Mouse (Mus musculus): ENCODE measurements around the gene 1700102P08Rik.

Gene 1700102P08Rik

GRCm38 (mm10) chr9:108403081-108403480 lies 10.5 kb downstream of the 1700102P08Rik start:
- in situ Hi-C loops (cut with MboI; ENCODE audit: low pct_unique_long_range_greater_than_20kb in 1 of 2, low sequenced_read_pairs in 2 of 2, unreplicated experiment in 1 of 2), result no loop called here

GRCm38 (mm10) chr9:108404451-108404850 lies 11.8 kb downstream of the 1700102P08Rik start:
- in situ Hi-C loops (cut with MboI; ENCODE audit: low pct_unique_long_range_greater_than_20kb in 1 of 2, low sequenced_read_pairs in 2 of 2, unreplicated experiment in 1 of 2), result no loop called here

DNA sequence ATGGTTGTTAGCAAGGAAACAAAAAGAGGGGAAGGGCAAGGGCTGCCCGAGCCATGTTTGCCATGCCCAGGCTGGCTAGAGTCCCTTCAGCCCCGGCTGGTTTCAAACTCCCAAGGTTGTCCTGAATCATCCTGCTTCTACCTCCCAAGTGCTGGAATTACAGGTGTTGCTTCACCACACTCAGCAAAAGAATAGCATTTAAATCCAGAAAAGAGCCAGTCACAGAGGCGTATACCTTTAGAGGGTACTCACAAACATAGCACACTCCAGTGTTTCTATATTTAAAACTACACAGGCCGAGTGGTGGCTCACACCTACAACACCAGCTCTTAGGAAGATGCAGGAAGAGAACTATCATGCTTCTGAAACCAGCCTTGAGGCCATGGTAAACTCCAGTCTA lies 16.9 kb downstream of the 1700102P08Rik start:
- in situ Hi-C loops (cut with MboI; ENCODE audit: low pct_unique_long_range_greater_than_20kb in 1 of 2, low sequenced_read_pairs in 2 of 2, unreplicated experiment in 1 of 2), result no loop called here

DNA sequence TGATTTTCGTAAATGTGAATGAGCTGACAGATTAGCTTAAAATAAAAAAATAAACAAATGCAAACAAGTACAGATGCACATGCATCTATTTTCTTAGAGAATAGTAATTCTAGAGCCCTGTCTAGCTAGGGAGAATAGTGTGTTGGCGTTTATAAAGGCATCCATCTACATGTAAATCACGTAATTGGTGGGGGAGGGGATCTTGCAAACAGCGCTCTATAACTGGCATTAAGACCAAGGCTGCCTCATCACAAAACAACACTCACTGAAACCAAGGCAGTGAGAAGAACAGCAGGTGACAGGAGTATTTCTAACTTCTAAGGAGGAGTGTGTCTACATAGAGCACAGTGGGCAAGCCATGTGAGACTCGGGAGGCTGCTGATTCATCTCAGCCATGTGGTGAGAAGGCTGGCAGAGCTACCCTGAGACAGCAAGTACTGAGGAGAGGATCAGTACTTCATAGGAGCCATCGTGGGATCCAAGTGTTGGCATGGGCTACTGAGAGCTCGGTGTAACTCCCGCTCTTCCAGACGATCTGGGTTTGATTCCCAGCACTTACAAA lies 18.9 kb downstream of the 1700102P08Rik start:
- in situ Hi-C loops (cut with MboI; ENCODE audit: low pct_unique_long_range_greater_than_20kb in 1 of 2, low sequenced_read_pairs in 2 of 2, unreplicated experiment in 1 of 2), result no loop called here

- in situ Hi-C loops (cut with MboI; ENCODE audit: low pct_unique_long_range_greater_than_20kb in 1 of 2, low sequenced_read_pairs in 2 of 2, unreplicated experiment in 1 of 2), result no loop called here
Measured at GRCm38 (mm10) chr9:108412221-108412620, 19.6 kb downstream of the 1700102P08Rik start.

DNA sequence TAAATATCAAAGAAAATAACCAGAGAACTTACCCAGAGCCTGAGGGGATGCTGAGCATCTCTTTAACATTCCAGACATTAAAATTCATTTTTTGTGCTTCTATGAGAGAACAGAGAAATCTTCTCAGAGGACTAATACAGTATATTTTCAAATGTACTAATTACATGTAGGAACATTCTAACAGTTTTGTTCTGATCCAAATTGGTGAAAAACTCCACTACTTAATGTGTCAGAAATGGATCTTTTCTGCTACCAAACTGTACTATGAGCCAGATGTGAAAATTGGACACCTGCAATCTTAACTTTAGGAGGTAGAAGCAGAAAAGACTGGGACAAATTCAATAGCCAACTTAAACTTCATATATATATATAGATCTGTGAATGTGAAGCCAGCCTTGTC lies 35.8 kb downstream of the 1700102P08Rik start, which contains the start of gene Ccdc36:
TSS of gene Ccdc36 (minus strand) at position 101 of the 400 bp plus-strand sequence.
- in situ Hi-C loops (cut with MboI; ENCODE audit: low pct_unique_long_range_greater_than_20kb in 1 of 2, low sequenced_read_pairs in 2 of 2, unreplicated experiment in 1 of 2), result no loop called here

DNA sequence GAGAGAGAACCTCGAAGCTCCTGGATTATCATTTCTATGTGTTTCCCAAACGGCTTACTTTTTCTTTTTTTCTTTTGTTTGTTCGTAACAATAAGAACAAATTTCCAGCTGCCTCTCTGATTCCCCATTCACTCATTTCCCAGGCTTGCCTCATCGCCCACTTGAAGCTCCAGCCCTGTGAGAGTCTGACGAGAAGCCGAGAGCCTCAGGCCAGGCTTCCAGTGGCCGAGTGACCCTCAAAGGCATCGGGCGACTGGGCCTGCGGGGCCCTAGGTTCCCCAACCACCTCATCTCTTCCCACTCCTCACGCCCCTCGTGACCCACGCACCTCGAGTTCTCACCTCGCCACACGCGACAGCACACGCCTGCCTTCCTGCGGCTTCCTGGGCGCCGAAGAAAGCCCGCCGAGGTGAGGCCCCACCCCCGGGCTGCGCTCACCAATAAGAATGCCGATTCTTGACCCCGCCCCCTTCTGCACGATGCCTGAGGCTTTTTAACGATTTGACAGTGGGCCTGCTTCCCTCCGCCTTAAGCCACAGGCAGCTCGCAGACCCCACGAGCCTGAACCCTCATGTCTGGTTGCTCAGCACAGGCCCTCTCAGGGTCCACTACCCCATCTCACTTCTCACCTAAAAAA lies 38.9 kb downstream of the 1700102P08Rik start:
- in situ Hi-C loops (cut with MboI; ENCODE audit: low pct_unique_long_range_greater_than_20kb in 1 of 2, low sequenced_read_pairs in 2 of 2, unreplicated experiment in 1 of 2), result no loop called here

- in situ Hi-C loops (cut with MboI; ENCODE audit: low pct_unique_long_range_greater_than_20kb in 1 of 2, low sequenced_read_pairs in 2 of 2, unreplicated experiment in 1 of 2), result no loop called here
Measured at GRCm38 (mm10) chr9:108436182-108436581, 43.6 kb downstream of the 1700102P08Rik start, which contains the start of gene BC048562. BC048562 (plus strand) TSS chr9:108436482.

DNA sequence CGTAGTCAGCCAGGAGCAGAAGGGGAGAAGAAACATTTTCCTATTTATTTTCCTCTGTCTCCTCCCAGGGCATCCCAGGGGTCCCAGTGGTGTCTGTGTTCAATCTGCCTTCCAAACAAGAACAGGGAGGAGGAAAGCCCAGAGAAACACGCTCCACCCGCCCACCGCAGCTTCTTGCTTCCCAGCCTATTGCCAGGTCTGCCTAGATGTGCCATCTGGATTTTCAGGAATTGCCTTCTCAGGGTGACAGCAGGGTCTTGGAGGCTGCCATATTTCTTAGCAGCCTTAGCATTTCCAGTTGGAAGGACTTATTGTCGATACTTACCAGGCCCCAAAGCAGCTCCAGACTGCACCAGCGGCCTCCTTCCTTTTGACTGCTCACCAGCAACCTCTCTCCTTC lies 46.6 kb downstream of the 1700102P08Rik start:
- in situ Hi-C loops (cut with MboI; ENCODE audit: low pct_unique_long_range_greater_than_20kb in 1 of 2, low sequenced_read_pairs in 2 of 2, unreplicated experiment in 1 of 2), result no loop called here

DNA sequence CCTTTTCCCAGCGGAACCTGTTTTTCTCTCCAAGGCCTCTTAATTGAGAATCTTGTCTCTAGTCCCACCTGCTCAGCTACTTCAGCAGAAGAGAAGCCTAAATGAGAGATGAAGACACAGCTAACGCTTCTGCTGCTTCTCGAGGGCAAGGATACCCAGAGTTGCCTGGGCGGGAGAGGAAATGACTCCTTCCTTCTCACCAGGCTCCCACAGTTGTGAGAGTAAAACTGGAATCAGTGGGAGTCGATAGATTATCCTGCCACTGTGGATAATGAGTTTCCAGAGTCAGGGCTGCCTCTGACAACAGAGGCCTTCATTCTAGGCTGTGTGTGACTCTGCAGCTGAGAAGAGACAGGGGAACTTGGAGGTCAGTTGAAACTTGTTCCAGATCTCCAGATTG lies 47.9 kb downstream of the 1700102P08Rik start:
- in situ Hi-C loops (cut with MboI; ENCODE audit: low pct_unique_long_range_greater_than_20kb in 1 of 2, low sequenced_read_pairs in 2 of 2, unreplicated experiment in 1 of 2), result no loop called here

DNA sequence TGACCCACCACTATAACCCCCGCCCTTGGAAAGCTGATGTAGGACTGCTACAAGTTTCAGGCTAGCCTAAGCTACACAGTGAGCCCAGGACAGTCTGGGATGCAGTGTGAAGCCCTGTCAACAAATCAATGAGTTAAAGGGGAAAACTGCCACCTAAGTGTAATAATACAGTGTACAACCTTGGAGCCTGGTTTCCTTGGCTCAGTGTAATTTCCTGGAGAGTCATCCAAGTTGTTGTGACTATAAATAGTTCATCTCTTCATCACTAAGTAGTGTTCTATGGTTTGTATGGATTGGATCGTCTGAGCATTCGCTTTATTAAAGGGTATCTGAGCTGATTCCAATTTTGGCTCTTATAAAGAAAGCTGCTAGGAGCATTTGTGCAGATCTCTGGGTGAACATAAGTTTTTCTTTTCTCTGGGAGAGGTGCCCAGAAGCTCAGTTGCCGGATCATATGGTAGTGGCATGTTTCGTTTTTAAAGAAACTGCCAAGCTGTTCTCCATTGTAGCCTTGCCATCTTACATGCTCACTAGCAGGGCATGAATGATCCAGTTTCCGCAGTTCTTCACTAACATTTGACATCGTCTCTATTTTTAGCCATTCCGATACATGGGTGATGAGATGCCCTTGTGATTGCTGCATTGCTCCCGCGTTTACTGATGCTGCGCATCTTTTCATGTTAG lies 48.8 kb downstream of the 1700102P08Rik start:
- in situ Hi-C loops (cut with MboI; ENCODE audit: low pct_unique_long_range_greater_than_20kb in 1 of 2, low sequenced_read_pairs in 2 of 2, unreplicated experiment in 1 of 2), result no loop called here

GRCm38 (mm10) chr9:108445125-108445524 lies 52.5 kb downstream of the 1700102P08Rik start:
- in situ Hi-C loops (cut with MboI; ENCODE audit: low pct_unique_long_range_greater_than_20kb in 1 of 2, low sequenced_read_pairs in 2 of 2, unreplicated experiment in 1 of 2), result no loop called here

GRCm38 (mm10) chr9:108449860-108450259 lies 57.3 kb downstream of the 1700102P08Rik start:
- in situ Hi-C loops (cut with MboI; ENCODE audit: low pct_unique_long_range_greater_than_20kb in 1 of 2, low sequenced_read_pairs in 2 of 2, unreplicated experiment in 1 of 2), result no loop called here

DNA sequence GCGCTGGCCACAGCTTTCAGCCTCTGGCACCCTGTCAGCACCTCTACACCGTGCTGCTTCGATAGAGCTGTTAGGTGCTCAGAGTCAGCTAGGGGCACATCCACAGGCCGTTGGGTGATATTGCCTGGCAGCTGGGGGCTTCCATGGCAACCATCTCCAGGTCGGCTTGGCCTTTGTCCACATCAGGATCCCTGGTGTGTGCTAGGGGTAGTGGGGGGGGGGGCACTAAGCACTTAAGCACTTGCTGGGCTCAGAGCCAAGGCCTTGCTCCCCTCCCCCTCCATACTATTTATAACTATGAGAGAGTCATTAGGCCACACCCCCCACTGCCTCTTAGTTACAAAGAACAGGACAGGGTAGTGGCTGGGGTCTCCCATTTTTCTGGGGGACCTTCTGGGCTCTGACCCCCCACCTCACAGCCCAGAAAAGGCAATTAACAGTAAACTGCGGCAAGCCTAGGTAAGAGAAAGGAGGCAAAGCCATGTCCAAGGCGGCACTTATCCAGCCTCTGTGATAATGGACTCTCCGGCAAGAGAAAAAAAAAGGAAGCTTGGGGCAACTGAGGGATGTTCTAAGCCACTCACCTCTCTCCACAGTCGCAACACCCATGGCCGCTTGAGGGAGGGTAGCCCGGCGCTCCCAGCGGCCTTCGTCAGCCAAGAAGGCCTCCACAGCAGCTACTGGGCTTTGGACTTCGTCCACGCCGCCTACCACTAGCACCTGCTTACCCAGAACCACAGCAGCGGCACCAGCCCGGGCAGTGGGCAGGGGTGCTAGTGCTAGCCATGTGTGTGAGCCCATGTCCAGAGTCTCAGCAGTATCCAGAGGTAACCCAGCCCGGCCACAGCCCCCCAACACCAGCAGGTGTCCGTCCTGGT lies 57.9 kb downstream of the 1700102P08Rik start:
- in situ Hi-C loops (cut with MboI; ENCODE audit: low pct_unique_long_range_greater_than_20kb in 1 of 2, low sequenced_read_pairs in 2 of 2, unreplicated experiment in 1 of 2), result no loop called here

GRCm38 (mm10) chr9:108451170-108451493 lies 58.5 kb downstream of the 1700102P08Rik start:
- in situ Hi-C loops (cut with MboI; ENCODE audit: low pct_unique_long_range_greater_than_20kb in 1 of 2, low sequenced_read_pairs in 2 of 2, unreplicated experiment in 1 of 2), result no loop called here

DNA sequence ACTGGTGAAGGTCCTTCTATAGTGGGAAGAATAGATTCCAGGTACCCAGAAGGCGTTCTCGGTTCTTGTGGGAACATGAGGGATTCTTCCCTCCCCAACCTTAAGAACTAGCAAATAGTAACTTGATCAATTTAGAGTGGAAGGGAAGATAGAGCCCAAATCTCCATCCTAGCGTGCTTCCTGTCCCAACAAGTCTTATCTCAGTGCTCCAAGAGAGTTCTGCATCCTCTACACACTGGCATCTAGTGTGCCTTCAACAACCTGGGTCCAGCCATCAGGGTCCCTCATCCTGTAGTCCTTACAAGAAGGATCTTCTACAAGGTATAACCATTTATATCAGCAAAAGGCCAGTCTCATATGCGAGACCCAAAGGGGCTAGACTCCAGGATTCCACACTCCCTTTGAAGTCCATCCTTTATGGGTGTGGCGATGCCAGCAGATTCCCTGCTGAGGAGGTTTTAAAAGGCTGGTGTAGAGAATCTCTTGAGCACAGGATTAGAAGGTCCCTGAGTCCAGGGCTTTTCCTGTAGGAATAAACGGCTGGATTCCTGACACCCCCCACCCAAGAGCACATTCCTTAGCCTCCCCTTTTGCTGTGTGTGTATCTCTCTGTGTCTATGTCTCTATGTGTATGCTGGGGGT lies 59.0 kb downstream of the 1700102P08Rik start:
- in situ Hi-C loops (cut with MboI; ENCODE audit: low pct_unique_long_range_greater_than_20kb in 1 of 2, low sequenced_read_pairs in 2 of 2, unreplicated experiment in 1 of 2), result no loop called here

DNA sequence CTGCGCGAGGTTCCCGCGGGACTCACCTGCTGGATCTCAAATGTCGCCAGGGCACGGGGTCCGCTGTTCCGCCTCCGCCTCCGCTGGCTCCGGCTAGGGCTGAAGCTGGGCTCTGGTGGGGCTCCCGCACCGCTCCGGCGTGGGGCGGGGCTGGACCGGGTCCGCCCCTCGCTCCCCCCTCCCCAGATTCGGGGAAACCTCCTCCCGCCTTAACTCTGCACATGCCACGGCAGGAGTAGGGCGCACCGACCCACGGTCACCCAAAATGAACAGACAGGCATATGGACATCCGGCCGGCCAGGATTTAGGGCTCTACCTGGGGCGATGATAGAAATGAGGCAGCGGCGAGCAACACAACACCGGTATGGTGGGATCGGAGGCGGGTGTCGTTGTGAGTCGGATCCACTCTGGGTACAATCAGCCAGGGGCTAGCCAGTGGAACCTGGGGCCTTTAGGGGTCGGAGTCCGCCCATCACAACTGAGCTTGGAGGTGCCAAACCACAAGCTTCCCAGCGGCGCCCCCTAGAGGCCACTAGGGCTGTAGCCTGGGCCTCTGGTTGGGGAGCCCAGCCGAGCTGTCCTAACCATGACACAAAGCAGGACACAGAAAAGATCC lies 59.8 kb downstream of the 1700102P08Rik start:
- in situ Hi-C loops (cut with MboI; ENCODE audit: low pct_unique_long_range_greater_than_20kb in 1 of 2, low sequenced_read_pairs in 2 of 2, unreplicated experiment in 1 of 2), result no loop called here

DNA sequence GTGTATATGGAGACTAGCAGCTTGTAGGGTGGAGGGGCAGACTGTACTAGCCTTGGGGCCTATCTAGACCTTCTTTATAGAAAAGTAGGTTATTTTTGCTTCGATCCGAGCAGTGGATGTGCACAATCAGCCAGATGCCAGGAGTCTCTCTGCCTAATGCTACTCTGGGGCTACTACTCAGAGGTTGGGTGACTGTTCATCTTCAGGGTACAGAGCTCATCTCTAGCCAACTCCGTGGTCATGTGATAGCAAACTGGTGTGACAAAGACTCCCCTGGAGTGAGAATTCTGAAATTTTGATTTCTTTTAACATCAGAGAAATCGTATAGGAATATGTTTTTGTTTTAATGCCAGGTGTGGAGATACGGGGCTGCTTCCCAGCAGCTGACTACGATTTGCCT lies 60.3 kb downstream of the 1700102P08Rik start:
- in situ Hi-C loops (cut with MboI; ENCODE audit: low pct_unique_long_range_greater_than_20kb in 1 of 2, low sequenced_read_pairs in 2 of 2, unreplicated experiment in 1 of 2), result no loop called here

Data from mouse embryonic stem cell (cell line).